Mouse (Mus musculus) urinary bladder, postnatal 36 days (tissue): ENCODE measurements around the gene Thy1.

Experiments used
- DNase-seq, 2 experiments: peaks; one replicate each; pipeline ENCODE4 v3.0.0; 2022; ENCODE audit warnings: low spot score in 2 of 2, mixed read lengths in 1 of 2

Gene Thy1

DNA sequence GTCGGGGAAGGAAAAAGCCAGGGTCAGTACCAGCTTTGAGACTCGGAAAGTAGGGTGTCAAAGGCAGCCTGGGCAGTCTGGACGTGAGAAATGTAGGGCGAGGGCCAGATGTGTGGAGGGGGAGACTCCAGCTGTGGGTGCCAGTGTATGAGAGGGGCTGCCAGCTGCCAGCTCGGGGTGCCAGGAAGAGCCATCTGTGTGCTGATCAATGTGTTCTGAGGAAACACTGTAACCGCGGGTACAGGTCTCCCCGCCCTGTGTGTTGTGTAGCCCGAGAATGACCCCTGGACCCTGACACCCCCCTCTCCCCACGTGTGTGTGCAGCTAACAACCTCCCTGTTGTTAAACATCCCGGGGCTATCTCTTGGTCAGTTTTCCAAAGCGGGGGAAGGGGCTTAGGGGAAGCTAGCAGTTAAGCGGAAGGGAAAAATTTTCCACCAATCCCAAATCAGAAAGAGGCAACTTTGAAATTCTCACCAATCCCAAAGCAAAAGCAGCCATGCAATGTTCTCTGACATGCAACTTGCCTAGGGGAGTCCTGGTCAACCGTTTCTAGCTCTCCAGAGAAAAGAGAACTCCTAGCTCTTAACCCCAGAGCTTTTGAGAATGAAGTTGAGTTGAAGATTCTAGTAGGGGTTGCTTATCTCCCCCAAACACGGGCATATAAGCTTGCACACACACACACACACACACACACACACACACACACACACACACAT, 24.2 kb downstream of the Thy1 start:
- no peak for DNase-seq

DNA sequence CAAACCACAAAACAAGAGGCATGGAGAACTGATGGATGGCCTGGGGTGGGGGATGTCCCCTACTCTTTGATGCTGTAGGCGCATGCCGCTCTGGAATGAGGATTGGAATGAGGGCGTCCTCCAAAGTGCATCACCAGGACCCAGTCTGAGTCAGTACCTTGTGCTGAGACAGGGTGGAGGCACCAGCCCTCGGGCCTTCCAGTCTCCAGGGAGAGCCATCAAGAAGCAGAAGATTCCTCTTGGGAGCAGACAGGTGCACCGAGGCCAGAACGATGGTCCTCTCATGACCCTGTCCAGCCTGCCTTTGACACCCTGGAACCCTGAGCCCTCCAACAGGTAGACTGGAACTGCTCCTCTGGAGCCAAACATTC, 24.8 kb downstream of the Thy1 start:
- no peak for DNase-seq

DNA sequence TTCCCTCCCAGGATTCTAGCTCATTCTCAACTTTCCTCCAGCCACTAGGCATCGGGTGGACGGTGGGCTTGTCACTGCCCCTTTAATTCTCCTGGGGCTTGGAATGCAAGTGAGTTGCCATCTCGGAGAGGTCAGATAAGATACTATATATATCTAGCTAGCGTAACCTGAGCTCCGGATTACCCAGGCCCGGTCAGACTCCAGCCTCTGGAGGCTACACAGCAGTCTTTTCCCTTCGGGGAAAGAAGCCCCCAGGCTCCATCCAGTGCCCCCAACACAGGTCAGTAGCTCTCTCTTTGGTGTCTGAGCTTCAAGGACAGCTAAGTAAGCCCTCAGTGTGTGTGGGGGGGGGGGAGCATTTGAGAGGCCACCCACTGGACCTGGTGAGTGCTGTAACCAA, 26.1 kb downstream of the Thy1 start:
- DNase-seq, result no peak

DNA sequence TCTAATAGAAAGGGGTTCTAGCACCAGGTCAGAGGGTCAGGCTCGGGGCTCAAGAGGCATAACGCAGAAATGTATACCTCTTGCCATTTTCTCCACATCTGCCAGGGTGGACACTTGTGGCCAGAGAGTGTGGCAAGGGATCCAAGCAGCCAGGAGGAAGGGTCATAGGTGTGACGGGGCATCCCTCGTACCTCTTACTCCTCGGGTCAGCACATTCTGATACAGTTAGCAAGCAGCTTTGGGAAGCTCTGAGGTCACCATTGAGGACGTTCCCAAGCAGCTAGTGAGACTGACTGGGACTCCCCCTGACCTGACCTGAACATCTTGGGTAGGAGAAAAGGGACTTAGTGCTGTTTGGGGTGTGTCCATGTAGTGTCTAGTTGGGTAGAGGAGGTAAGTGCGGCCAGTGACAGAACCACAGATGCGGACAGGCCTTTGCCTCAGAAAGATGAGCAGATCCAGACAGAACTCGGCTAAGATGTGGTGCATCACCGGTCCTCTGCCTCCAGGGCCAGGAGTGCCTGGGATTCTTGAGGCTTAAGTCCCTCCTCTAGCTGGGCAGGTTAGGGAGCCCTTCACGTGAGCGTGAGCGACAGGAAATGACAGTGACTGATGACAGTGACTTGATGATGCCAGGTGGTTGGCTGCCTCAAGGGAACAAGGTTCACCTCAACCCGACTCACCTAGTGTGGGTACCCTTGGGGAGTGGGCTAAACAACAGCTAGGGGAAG, 27.1 kb downstream of the Thy1 start:
- DNase-seq, result no peak

DNA sequence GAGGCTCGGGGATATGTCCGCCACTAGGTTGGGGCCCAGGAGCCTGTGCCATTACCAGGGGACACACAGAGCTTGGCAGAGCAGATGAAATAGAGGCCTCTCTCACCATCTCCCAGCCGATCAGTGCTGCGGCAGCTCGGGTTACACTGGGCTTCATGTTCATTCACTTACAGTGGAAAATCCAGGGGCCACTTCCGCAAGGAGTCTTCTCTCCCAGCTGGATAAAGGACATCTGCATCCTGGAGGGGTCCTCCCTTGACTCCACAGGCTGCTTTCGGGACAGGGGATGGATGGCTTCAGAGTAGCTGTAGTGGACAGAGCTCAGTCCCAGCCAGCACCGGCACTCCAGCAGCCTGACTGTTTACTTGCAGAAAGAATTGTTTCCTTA, 27.7 kb downstream of the Thy1 start:
- DNase-seq, result no peak

DNA sequence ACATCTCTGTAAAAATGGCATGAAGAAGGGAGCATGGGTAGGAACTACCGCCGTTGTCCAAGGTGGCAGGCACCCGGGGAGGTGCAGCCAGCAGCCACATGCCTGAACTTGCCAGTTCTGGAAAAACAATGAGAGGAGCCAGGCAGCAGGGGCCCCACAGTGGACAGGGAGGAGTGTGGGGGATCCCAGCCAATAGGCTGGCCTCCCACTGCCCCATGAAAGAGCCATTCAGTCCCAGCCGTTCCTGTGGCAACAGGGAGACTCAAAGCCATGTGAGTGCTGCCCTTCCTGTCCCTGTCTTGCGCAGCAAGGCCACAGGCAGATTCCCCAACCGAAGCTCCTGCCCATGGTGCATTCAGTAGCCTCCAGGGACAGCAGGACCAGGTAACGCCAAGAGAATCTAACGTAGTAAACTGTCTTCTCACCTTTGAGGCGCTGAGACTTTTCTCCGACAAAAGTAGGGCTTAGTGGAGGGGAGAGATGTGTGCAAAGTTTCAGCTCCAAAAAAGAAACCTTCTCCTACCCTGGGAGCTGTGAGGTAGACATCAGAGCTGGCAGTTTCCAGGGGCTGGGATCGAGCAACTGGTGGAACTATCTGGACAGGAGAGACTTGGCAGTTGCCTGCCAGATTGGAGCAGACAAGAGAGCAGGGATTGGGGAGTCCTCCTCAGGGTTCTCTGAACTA, 28.9 kb downstream of the Thy1 start:
- DNase-seq, result no peak

DNA sequence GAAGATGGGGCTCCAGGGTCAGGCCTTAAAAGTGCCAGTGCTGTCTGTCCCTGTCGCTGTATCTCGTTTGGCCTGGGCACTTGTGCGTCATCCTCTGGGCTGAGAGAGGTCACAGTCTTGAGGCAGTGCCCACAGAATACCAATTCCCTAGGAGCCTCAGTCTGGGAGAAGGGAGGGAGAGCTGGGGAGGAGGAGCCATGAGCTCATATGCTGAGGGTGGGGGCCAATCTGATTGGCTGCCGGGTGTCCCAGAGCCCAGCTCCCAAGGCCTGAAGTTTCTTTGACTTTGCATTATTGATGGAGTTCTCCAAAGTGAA, 29.4 kb downstream of the Thy1 start:
- no peak for DNase-seq

DNA sequence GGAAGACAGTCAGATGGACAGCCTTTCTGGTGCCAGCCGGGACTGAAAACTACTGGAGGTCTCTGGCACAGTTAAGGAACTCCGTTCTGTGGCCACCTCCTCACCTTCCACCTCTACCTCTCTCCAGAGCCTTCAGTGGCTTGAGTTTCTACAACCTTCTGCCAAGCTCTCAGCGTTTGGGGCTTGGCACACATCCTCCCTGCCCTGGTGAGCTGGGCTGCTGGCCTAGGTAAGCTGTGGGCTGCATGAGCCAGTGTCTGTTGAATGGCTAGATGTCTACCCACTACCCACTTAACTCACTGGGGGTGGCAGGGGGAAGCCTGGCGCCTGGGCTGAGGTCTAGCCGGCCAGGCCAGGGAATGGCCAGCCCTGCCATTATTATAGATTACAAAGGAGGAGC, 29.9 kb downstream of the Thy1 start:
- DNase-seq, result no peak

DNA sequence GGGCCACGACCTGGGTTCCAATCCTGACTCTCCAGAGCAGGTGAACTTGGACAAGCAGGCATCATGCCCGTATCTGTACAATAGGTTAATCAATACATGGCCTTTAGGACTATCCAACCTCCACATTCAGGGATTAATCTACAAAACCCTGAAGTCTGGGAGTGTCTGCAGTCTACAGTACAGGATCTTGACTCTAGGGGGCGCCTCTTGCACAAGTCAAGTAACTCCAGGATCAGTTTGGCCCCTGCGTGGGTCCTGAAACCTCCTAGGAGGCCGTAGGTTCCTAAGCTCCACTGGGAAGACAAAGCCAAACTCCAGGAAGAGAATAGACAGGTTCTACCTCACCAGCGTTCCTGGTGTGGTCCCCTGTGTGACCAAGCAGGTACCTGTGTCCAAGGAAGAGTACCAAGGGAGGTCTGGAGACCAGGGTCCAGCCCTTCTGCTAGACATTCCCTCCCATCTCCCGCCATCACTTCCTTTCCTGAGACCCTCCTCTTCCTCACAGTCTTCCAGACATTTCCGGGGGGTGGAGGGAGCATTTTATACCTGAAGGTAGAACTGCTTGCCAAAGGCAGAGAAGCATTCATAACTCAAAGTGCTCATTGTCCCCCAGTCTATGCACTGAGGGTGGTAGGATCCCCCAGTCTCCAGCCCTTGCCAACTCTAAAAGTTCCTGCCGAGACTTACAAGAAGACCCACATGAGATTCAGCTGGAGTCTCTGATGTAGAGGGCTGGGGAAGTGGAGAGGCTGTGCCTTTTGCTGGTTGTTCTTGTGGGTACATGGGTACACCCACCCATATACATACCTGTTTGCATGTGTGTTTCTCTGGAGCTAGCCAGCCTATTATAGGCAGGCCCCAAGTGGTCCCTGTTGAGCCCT, 31.5 kb downstream of the Thy1 start:
- no peak for DNase-seq

DNA sequence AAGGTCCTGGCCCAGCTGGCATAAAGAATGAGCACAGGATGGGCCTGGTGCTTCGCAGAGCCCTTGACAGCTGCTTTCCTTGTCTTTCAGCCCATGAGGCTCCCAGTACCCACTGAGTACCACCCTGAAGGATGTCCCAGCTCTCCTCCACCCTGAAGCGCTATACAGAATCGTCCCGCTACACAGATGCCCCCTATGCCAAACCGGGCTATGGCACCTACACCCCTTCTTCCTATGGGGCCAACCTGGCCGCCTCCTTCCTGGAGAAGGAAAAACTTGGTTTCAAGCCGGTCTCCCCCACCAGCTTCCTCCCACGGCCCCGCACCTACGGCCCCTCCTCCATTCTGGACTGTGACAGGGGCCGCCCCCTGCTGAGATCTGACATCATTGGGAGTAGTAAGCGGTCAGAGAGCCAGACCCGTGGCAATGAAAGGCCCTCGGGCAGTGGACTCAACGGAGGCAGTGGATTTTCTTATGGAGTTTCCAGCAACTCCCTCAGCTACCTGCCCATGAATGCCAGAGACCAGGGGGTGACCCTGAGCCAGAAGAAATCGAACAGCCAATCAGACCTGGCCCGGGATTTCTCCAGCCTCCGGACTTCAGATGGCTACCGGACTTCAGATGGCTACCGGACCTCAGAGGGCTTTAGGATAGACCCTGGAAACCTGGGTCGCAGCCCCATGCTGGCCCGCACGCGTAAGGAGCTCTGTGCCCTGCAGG, 32.3 kb downstream of the Thy1 start:
- no peak for DNase-seq

DNA sequence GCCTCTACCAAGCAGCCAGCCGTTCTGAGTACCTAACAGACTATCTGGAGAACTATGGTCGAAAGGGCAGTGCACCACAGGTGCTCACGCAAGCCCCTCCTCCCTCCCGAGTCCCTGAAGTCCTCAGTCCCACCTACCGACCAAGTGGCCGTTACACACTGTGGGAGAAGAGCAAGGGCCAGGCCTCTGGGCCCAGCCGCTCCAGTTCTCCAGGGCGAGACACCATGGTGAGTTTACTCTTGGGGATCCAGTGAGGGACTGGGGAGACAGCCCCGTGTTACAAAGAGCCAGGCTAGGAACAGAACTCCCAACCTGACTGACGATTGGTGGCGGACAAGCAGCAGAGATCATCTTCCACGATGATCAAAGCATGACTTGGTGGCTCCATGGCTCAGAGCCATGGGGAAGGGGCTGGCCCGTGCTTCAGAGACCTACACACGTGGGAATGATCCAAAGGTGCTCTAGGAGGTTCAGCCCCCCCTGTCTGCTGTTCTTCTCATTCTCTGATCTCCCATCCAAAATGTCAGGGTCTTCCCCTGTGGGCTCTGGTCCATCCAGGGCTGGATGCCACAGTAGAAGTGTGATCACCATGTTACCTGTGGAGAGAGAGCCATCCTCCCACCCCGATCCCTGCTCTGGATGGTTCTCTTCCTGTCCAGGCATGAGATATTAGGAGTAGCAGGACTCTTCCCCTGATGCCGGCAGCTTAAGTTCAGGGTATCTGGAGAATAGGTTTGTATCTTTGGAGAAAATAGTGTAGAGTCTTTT, 33.0 kb downstream of the Thy1 start:
- no peak for DNase-seq

DNA sequence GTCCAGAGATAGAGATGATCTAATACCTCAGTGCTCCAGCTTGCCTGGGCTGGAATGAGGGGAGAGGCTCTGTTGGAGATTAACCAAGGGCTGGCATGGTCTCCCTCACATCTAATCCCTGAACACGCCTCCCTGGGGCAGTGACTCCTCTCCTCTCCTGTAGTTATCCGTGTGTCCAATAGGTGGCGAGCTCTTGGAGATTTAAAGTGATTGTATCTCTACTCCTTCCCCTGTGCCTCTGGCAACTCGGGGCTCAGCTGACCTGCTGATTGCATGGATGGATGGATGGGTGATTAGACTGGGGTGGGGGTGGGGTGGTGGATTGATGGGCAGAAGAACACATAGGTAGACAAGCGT, 33.6 kb downstream of the Thy1 start:
- DNase-seq, result peak in 1 of 2 experiments; percentile 80

DNA sequence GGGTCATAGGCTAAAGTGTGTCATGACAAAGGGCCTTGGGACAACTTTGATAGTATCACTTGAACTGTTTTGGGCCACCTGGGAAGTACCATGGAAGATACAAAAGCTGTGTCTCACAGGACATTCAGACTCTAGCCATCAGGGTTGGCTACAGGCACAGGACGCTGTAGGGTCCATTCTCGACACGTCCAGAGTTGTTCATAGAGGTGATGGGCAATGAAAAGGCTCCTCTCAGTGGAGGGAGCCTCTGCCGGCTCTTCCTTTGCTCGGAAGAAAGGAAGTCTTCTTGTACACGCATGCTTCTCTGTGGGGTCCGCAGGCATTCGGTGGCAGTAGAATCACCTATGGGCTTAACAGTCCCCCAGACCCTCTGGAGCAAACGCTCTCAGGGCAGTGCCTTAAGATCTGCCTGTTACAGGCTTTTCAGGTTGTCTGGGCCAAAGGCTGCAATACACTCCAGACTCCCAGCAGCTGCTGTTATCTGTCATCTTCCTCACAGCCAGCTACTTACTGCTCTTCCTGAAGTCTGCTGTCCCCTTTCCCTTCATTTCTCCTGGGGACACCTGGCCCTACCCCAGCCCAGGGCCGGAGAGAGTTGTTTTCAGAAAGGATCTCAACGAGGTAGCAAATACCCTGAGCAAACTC, 34.2 kb downstream of the Thy1 start:
- no peak for DNase-seq

DNA sequence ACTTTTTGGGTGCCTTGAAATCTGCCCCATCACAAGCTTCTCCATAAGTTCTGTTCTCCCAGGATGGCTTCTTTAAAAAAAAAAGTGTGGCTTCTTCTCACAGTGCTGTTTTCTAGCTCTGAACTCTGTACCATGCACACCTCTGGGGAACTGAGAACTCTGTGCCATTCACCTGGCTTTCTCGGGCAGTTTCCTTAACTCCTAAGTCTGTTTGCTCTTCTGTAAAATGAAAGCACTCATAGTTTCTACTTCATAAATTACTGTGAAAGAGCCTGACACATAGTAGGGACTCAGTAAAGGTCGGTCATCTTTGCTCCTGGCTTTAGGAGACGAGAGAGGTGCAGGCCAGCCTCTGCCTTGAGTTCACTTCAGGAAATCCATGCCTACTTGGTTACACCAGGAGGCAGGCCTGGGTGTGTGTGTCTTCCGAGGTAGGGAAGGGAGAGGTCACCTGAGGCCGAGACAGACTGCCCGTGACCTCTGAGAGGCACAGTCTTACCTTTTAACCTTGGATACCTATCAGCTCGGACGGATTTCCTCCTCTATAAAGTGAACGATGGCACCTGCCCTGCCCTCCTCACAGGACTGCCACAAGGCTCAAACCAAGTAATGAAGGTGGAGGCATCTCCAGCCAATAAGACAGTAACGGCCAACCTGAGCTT, 35.1 kb downstream of the Thy1 start:
- no peak for DNase-seq

DNA sequence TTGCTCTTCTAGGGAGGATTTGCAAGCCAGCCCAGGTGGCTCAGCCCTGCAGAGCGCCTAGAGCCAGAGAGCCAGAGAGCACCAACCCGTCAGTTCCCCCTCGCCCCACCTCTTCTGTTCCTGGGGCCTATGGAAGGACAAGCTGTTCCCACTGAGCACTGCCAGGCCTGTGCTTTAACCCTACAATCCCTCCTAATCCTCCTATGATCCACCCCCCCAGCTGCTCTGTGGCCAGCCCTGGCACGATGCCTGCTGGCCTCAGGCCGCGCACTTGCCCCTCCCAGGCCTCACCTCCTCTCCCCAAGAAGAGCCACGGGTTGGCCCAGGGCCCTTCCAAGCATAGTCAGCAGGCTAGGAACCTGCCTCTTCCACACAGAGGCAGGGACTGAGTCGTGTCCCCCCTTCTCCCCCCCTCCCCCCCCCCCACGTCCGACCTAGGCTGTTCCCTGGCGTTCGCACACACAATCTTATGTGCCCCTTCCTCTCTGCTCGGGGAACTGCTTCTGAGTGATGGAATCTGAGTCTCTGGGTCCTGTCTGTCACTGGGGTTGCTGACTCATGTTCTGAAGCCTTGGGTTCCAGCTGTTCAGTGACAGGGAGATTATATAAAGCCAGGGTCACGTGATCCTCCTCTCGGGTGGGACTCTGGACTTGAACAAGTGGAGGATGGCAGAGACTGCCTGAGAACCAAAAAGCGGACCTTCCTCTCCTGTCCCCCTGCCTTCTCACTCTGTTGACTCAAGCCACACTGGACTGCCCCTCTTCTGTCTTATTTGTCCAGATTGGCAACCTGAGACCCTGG, 36.0 kb downstream of the Thy1 start:
- DNase-seq, result peak in 1 of 2 experiments; percentile 88

DNA sequence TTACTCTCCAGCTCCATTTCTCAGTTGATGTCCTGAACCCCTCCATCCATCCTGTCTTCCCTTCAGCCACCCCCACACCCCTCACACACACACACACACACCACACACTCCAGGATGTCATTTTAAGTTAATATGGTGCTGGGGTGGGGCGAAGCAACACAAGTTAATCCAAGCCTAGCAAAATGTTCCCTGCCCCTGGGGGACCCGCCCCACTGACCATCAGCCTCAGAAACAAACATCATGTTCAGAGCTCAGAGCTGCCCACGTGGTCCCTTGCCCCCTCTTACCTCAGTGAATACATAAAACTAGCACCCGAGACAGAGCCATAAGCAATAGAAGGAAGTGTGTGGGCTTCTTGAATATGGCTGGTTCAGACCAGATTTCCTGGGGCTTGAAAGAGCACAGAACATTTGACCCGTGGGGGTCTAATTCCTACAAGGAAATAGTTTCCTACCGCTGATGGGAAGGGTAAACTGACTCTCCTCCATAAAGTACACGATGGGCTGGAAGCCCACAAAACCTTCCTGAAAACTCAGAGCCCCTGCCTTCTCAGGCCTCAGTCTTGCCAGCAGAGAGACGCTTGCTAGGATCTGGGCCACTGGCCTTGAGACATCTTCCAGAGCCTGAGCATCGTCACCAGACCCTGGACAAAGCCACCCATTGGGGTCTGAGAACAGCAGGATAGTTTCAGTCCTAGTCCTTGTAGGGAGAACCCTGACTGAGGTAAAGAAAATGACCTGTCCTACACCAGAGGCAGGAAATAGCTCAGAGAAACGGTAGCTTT, 37.0 kb downstream of the Thy1 start:
- no peak for DNase-seq

DNA sequence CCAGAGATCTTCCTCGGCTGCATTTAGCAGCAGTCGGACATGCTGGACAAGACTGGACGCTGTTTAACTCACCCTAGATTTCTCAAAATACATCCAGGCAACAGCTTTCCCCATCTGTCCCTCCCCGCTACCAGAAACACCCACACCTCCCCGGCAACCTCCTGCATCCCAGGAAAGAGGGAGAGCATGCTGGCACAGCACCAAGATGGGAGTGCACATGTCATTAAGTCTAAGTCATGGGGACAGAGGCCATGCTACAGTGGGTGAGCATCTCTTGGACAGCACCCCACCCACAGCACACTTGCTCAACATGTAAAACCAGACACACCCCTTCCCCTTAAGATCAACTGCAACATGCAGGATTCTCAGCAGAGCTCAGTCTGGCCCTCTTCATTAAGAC, 37.8 kb downstream of the Thy1 start:
- DNase-seq, result no peak

DNA sequence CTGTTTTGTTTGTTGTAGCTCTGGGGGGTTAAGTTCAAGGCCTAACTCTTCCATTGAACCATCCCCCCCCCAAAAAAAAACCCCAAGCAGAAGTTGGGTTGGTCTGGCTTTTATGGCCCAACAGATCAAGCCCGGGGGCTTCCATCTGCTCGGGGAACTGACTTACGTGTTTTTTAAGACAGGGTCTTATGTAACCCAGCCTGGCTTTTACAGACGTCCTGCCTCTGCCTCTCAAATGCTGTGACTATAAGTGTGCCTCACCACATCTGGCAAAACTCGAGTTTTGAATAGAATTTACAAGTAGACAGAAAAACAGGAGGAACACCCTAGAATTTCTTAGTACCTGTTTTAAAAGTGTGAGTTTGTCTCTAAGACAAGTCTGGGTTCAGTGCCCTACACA, 38.4 kb downstream of the Thy1 start:
- no peak for DNase-seq
